Comparison of ENCODE assay signal across 1 mouse cellular context in the genomic region with DNA sequence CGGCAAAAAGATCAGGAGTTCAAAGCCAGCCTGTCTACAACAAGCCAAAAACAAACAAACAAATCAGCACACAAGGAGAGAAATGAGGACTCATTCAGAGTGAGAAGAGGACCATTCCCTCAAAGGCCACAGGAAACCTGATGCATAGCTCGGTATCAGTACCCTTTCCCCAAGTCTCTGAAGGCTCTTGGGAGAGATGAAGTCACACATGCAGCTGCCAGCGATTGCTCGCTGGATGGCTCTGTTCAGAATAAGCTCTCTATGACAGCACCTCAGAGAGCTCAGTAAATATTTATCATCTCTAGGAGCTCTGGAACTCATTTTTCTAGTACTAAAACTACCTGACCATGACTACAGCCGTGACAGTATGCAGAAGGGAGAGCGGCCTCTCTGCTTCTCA.
TF ChIP-seq lines count a peak whose summit lies in the region.

No protein-coding gene starts in this region.

TF ChIP-seq in CH12.LX, 34 proteins besides CTCF, POLR2A, EP300 and RAD21:
- TF ChIP-seq SIN3A (IDR thresholded peaks at IDR 0.05; ENCODE audit: low read length), result no peak
- no peak for TF ChIP-seq JUN (IDR thresholded peaks at IDR 0.05; ENCODE audit: insufficient read depth, low read depth, low read length)
- no peak for TF ChIP-seq NRF1 (IDR thresholded peaks at IDR 0.05; ENCODE audit: low read depth, low read length)
